Mouse (Mus musculus) layer of hippocampus, adult 8-10 months (tissue): ENCODE results near the gene Gbf1. TPM values are rescaled to one million over a fixed set of nuclear protein-coding genes. Genes with fewer than 3 reads are reported as not detected.
A peak's percentile ranks its signal among the peaks of the same experiment; 100 is the strongest.

ENCODE experiments used
- DNase-seq, 2 experiments: peaks; one replicate each; pipeline ENCODE4 v3.0.0; 2022; ENCODE audit warnings: low spot score in 2 of 2
- total RNA-seq, 4 experiments: library from RNA; stranded (reverse); gene quantifications; 2 replicates each; pipeline ENCODE4 v1.2.4; 2022

Gene Gbf1
- total RNA-seq, 4 experiments from 2014 or later = 82.5 to 103 (median 87.7) TPM

DNA sequence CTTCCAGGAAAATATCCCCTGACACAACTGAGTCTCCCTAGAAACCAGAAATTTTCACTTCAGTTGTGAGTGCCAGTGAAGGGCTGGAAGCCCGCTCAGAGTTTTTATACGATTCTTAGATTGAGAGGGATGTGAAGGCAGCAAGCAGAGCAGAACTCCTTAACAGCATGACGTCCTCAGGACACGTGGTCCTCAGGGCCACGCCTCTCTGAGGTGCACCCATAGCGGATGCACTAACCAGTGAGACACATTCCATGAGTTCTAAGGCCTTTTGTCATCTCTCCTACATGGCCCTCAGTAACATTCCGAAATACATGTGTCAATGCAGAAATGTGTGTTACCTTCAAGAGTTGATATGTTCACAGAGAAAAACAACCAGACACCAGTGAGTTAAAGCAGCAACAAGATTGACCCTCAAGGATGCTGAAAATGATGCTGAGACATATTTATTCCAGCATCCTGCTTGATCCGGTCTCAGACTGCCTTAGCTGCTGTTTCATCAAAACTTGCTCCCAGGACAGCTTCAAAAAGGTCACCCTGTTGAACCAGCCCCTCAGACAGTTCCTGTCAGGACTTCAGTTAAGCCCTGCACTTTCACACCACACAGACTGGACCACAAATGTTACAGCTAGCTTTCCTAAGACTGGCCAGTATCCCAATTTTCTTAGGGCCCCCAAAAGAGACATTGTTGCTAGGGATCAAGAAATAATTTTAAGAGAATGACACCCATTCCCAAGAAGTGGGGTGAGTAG, 148.2 kb downstream of the Gbf1 start:
- no peak for DNase-seq

DNA sequence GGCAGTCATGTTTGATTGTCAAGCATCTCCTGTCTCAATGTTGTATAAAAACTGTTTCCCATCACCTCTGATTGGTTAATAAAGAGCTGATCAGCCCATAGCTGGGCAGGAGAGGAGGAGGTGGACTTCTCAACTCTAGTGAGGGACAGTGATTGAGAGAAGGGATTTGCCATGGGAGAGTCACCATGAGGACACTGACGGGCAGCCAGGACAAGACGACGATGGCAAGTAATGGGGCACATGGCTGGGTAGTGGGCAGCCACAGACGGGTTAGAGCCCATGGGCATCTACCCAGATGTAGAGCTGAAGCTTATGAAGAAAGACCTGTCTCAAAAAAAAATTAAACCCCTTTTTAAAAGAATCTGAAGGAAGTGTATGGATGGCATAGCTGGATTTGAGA, 150.2 kb downstream of the Gbf1 start:
- DNase-seq = no peak

DNA sequence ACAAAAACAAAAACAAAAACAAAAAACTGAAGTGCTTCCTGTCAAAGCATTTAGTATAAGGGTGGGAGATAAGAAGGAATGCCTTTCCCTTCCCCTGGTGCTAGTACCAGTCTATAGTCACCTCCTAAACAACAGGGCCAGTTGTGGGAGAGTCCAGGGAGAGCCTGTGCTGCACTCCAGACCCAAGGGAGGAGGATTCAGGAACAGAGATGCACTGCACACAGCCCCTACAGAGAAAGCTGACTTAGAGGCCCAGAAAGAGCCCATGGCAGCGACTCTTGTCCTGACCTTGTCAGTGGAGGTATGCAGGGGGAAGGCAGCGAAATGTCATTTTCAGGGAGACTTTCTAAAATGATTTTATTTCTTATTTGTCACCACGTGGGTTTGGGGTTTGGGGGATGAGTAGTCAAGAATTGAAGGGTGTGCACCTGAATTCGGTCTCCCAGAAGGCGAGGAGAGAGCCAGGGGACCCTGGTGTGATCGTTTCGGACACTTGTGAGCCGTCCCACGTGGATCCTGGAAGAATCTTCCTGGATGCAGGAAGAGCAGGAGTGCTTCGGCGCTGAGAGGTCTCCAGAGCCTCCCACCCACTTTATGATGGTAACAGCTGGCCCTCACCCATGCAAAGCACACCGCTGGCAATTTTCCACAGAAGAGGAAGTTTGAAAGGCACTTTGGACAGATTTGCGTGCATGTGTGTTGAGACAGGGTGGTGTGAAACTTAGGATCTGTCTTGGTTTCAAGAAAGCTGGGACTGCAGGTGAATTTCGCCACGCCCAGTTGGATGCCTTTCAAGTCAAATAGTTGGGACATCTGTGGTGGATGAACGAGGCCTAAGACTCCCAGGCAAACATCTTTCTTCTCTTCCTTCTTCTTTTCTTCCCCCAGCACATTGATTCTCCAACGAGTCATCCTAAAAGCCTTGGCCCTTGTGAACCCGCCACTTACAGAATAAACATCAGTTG, 151.2 kb downstream of the Gbf1 start:
- peak; percentile 2 to 4 for DNase-seq

DNA sequence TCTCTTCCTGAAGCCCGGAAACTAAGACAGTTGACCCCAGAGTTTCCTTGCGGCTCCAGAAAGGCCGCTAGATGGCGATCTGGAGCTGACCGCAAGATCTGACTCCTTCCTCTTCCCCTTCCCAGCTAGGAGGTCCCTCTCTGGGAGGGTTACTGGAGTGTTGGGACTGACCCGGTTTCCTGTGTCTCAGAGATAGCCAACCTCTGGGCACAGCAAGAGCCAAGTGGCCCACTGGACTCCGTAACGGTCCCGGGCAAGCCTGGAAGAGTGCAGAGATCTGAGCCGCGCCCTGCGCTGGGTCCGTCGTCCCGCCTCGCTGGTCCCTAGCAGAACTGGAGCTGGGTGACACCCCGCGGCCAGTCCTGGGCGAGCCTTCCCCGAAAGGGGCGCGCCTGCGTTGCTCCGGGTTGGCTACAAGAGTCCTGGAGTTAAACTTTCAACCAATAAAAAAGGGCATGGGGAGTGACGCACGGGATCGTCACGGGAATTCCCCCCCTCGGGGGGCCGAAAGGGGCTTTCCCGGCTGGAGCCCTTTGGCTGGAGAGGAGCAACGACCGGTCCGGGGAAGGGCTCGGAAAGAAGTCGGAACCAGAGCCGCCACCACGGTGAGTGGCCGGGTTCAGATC, 152.0 kb downstream of the Gbf1 start, which contains the start of gene Nfkb2:
Gene Nfkb2 (plus strand): TSS at position 105 of the 626 bp plus-strand sequence.
- peak; percentile 74 to 80 for DNase-seq

DNA sequence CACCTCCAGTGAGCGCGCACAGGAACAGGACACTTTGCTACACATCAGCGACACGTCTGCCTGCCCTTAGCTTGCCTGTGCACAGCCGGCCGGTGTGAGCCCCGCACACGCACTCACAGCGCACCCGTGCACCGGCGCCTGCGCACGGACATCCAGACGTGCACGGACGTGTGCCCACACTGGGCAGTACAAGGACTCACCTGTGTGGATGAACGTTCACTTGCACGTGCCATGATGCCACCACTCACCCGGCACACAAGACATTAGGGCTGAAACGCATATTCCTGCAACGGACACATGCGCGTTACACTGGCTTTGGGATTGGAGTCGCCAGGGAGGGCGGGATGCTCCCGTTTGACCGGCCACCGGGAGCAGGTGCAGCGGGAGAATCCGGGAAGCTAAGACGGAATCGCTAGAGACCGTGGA, 152.6 kb downstream of the Gbf1 start:
- DNase-seq = peak in 1 of 2 experiments; percentile 9

- peak in 1 of 2 experiments; percentile 32 for DNase-seq
These were observed 153.3 kb downstream of the Gbf1 start for GRCm38 (mm10) chr19:46305432-46306267.

GRCm38 (mm10) chr19:46306268-46306610, 153.9 kb downstream of the Gbf1 start:
- DNase-seq = peak; percentile 1 to 4

GRCm38 (mm10) chr19:46306751-46307289, 154.5 kb downstream of the Gbf1 start:
- peak in 1 of 2 experiments; percentile 5 for DNase-seq

DNA sequence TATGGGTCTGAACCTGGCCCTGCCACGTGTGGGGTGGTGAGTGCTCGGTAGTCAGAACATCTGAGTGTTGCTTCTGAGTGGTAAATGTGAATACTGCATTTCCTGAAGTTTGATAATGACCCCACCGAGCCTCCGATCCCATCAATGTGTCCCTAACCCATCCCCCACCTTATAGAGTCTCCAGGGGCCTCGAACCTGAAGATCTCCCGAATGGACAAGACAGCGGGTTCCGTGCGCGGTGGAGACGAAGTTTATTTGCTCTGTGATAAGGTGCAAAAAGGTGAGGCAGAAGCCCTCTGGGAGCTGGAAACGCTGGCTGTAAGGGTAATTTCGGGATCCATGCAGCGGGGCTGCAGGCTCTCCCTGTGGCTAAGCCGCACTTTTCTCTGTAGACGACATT, 155.5 kb downstream of the Gbf1 start:
- no peak for DNase-seq

DNA sequence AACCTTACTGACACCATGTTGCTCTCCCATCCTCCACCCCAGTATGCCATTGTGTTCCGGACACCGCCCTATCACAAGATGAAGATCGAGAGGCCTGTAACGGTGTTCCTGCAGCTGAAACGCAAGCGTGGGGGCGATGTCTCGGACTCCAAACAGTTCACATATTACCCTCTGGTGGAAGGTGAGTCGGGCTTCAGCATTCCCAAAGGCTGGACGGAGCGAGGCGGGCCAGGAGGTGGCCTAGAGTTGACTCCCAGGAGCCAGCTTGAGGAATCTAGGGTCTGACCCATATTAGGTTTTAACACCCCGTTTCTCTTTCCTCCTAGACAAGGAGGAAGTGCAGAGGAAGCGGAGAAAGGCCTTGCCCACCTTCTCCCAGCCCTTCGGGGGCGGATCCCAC, 156.0 kb downstream of the Gbf1 start:
- DNase-seq = peak in 1 of 2 experiments; percentile 11

GRCm38 (mm10) chr19:46308706-46309435, 156.6 kb downstream of the Gbf1 start:
- peak; percentile 66 to 85 for DNase-seq

GRCm38 (mm10) chr19:46309651-46310305, 157.5 kb downstream of the Gbf1 start:
- peak in 1 of 2 experiments; percentile 5 for DNase-seq

- no peak for DNase-seq
These were observed 158.1 kb downstream of the Gbf1 start for GRCm38 (mm10) chr19:46310312-46310865.

DNA sequence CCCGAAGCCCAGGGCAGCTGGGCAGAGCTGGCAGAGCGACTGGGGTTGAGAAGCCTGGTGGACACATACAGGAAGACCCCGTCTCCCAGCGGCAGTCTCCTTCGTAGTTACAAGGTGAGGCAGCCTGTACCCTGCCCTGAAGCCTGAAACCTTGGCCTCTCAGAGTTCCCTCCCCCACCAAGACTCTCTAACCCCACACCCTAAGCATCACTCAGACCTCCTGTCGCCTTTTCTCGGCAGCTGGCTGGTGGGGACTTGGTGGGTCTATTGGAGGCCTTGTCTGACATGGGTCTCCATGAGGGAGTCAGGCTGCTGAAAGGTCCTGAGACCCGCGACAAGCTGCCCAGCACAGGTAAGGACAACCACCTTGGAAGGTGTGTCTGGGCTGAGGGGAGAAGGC, 159.0 kb downstream of the Gbf1 start:
- no peak for DNase-seq

GRCm38 (mm10) chr19:46312566-46312965, 160.3 kb downstream of the Gbf1 start:
- DNase-seq = no peak

DNA sequence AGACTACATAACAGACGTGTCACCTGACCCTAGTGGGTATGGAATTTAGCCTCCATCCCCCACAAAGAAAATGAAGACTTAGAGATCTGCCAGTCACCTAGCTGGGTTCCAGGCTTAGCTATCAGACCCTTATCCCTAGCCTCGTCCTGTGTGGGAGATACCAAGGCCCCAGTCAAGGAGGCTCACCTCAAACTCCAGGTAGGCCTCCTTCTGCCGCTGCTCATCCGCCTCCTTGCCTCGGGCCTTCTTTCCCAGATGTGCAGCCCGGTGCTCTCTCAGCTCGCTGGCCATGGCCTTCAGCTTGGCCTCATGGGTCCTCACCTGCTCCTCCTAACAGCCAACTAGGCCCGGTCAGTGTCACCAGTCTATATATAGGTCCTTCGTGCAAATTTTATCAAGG, 160.8 kb downstream of the Gbf1 start:
- DNase-seq = no peak

DNA sequence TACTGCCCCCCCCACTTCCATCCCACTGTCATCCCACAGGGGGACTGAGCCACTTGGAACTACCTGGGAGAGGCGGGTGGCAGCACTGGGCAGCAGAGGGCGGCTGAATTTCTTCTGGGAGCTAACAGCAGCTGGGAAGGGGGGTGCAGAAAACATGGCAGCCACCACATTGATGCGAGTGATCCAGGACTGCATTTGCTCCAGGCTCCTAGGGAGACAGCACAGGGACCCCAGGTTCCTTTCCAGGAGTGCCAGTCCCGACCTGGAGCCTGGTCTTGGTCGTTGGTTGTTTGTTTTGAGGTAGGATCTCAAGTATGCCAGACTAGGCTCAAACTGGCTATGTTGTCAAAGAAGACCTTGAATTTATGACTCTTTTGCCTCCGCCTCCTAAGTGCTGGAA, 161.3 kb downstream of the Gbf1 start:
- DNase-seq = no peak

GRCm38 (mm10) chr19:46314151-46314601, 161.9 kb downstream of the Gbf1 start:
- no peak for DNase-seq
